Mouse (Mus musculus) hindbrain, embryonic 15.5 days (tissue): ENCODE measurements around the gene Angptl3. TPM values are rescaled to one million over a fixed set of nuclear protein-coding genes. Genes with fewer than 3 reads are reported as not detected.

ENCODE experiments used
- ATAC-seq: fragments of 200-750 bp; cut with Nextera tagmentation; 2 replicates; pipeline ENCODE4 v1.8.0; 2017; ENCODE audit warnings: low read depth, moderate number of reproducible peaks, moderate TSS enrichment; ENCODE audit not compliant: low FRiP score
- H3K27ac ChIP-seq: fragments of 300-500 bp; sonication (generic); replicated peaks from 2 replicates; pipeline ENCODE4 v1.5.1; 2015; ENCODE audit warnings: mild to moderate bottlenecking, inconsistent platforms
- H3K27me3 ChIP-seq: fragments of 300-500 bp; sonication (generic); 2 replicates; pipeline ENCODE4 v1.6.1; 2015; ENCODE audit warnings: control low read depth, inconsistent platforms
- H3K36me3 ChIP-seq: fragments of 300-500 bp; sonication (generic); 2 replicates; pipeline ENCODE4 v1.6.1; 2015; ENCODE audit warnings: control low read depth, inconsistent platforms
- H3K4me1 ChIP-seq: fragments of 300-500 bp; sonication (generic); replicated peaks from 2 replicates; pipeline ENCODE4 v1.6.1; 2015; ENCODE audit warnings: control low read depth, inconsistent platforms
- H3K4me2 ChIP-seq: fragments of 300-500 bp; sonication (generic); 2 replicates; pipeline ENCODE4 v1.6.1; 2015; ENCODE audit warnings: moderate library complexity, mild to moderate bottlenecking, inconsistent platforms
- H3K4me3 ChIP-seq: fragments of 300-500 bp; sonication (generic); 2 replicates; pipeline ENCODE4 v1.5.1; 2015; ENCODE audit warnings: mild to moderate bottlenecking, inconsistent platforms
- H3K9ac ChIP-seq: fragments of 300-500 bp; sonication (generic); 2 replicates; pipeline ENCODE4 v1.6.1; 2015; ENCODE audit warnings: inconsistent platforms
- H3K9me3 ChIP-seq: fragments of 300-500 bp; sonication (generic); 2 replicates; pipeline ENCODE4 v1.6.1; 2016; ENCODE audit warnings: control low read depth, inconsistent platforms
- WGBS: fragments of 180-500 bp; shearing (Covaris S2); methylation state at CpG from one replicate; pipeline ENCODE4 v1.1.7; 2015; 5-methylcytosine and 5-hydroxymethylcytosine counted together
- polyA plus RNA-seq: library from polyadenylated mRNA; unstranded; fragments of >200 nt; fragmentation: Nextera tagmentation; extraction: Ambion mirVana; gene quantifications from 2 replicates; pipeline ENCODE4 v1.2.1, GENCODE M21; 2015

Gene Angptl3
- polyA plus RNA-seq, 1 experiment from 2014 or later, result 1.2 TPM

DNA sequence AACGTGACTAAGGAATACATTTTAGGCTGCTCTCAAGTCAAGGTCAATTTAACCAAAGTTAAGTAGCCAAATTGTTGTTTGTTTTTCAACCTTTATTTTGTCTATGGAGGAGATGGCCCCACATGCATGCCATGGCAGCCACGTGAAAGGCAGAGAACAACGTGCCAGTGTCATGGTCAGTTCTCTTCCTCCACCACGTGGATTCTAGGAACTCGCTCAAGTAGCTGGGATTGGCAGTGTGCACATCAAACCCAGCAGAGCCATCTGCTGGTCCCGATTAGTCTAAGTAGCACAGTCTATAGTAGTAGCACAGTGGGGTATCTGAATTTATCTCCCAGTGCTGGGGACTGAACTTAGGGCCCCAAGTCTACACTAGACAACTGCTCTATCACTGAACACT, 38.1 kb downstream of the Angptl3 start:
- Histone ChIP-seq H3K36me3 (peaks cover 47% of the 10 kb centered on the region), H3K27me3 (no peaks in the 10 kb centered on the region), H3K4me3 (no peak overlapping the region), H3K4me2 (no peak overlapping the region), H3K4me1 (no peaks in the 10 kb centered on the region), H3K9me3 (no peaks in the 10 kb centered on the region), H3K27ac (no peak overlapping the region), H3K9ac (no peak overlapping the region)
- 84% methylated on average over 6 of the region's 6 CpGs for WGBS
- ATAC-seq, result no peak

DNA sequence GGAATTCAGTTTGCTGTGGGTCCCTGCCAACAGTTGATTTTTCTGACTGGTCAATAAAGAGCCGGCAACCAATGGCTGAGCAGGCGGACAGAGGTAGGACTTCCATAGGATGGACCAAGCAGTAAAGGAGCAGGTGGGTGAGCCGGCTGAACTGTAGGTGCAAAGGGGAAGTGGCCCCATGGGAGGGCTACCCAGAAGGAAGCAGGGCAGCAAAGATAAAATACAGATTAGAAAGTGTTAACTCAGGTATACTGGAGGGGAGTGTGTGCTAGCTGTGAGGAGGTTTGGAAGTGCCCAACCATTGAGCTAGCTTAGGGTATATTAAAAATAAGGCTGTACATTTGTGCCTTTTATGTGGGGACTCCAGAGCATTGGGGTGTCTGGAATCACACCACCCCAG, 47.3 kb downstream of the Angptl3 start:
- Histone ChIP-seq H3K9me3 (no peaks in the 10 kb centered on the region), H3K4me3 (no peak overlapping the region), H3K4me2 (no peak overlapping the region), H3K36me3 (peaks cover 52% of the 10 kb centered on the region), H3K27me3 (no peaks in the 10 kb centered on the region), H3K9ac (no peak overlapping the region), H3K27ac (no peak overlapping the region), H3K4me1 (no peaks in the 10 kb centered on the region)
- 87% methylated on average over 3 of the region's 3 CpGs for WGBS
- no peak for ATAC-seq

DNA sequence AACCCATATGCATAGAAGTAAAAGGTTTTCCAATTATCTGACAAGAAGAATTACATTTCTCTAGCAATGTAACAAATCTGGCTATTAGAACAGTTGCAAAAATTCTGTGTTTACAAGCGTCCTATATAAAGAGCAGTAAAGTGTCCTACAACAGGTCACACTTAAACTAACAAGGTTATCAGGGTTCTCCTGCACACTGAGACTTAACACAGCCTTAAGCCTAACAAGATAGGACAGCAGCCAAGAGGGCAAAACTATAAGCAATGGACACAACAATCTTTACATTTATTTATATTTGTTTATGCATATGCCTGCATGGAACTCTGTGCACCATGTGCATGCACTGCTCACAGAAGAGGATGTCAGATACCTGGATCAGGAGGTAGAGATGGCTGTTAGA, 50.4 kb downstream of the Angptl3 start:
- Histone ChIP-seq H3K4me2 (no peak overlapping the region), H3K27me3 (no peaks in the 10 kb centered on the region), H3K36me3 (peaks cover 41% of the 10 kb centered on the region), H3K4me1 (no peaks in the 10 kb centered on the region), H3K4me3 (no peak overlapping the region), H3K9ac (no peak overlapping the region), H3K27ac (no peak overlapping the region), H3K9me3 (no peaks in the 10 kb centered on the region)
- ATAC-seq, result no peak
- 95% methylated on average over 1 of the region's 1 CpGs for WGBS

GRCm38 (mm10) chr4:99083862-99084261, 53.1 kb downstream of the Angptl3 start:
- WGBS, result 82% methylated on average over 3 of the region's 3 CpGs
- no peak overlapping the region for H3K4me3 ChIP-seq
- no peaks in the 10 kb centered on the region for H3K27me3 ChIP-seq
- H3K4me1 ChIP-seq, result no peaks in the 10 kb centered on the region
- peaks cover 33% of the 10 kb centered on the region for H3K36me3 ChIP-seq
- no peaks in the 10 kb centered on the region for H3K9me3 ChIP-seq
- H3K27ac ChIP-seq, result no peak overlapping the region
- no peak overlapping the region for H3K9ac ChIP-seq
- no peak for ATAC-seq
- H3K4me2 ChIP-seq, result no peak overlapping the region

- H3K9me3 ChIP-seq, result no peaks in the 10 kb centered on the region
- ATAC-seq, result no peak
- 95% methylated on average over 17 of the region's 17 CpGs for WGBS
Observed at GRCm38 (mm10) chr4:99087760-99088485, 57.2 kb downstream of the Angptl3 start.

GRCm38 (mm10) chr4:99091151-99091701, 60.5 kb downstream of the Angptl3 start:
- Histone ChIP-seq H3K36me3 (peaks cover 16% of the 10 kb centered on the region), H3K4me2 (no peak overlapping the region), H3K4me3 (no peak overlapping the region), H3K4me1 (peaks cover 5% of the 10 kb centered on the region), H3K9ac (no peak overlapping the region), H3K27ac (no peak overlapping the region), H3K27me3 (no peaks in the 10 kb centered on the region), H3K9me3 (no peaks in the 10 kb centered on the region)
- ATAC-seq, result no peak
- 62% methylated on average over 3 of the region's 3 CpGs for WGBS

More at GRCm38 (mm10) chr4:99087760-99088485, 57.2 kb downstream of the Angptl3 start:
- no peak overlapping the region for H3K4me3 ChIP-seq
- H3K4me1 ChIP-seq, result peaks cover 5% of the 10 kb centered on the region; the same call in 1 of the 2 replicates
- no peak overlapping the region for H3K9ac ChIP-seq
- H3K36me3 ChIP-seq, result peaks cover 23% of the 10 kb centered on the region
- H3K4me2 ChIP-seq, result no peak overlapping the region
- no peak overlapping the region for H3K27ac ChIP-seq
- H3K27me3 ChIP-seq, result no peaks in the 10 kb centered on the region

- peaks cover 16% of the 10 kb centered on the region for H3K36me3 ChIP-seq
- H3K4me3 ChIP-seq, result no peak overlapping the region
- ATAC-seq, result no peak
- no peak overlapping the region for H3K27ac ChIP-seq
- H3K9ac ChIP-seq, result no peak overlapping the region
- peaks cover 5% of the 10 kb centered on the region for H3K4me1 ChIP-seq
- WGBS, result 93% methylated on average over 3 of the region's 3 CpGs
- H3K27me3 ChIP-seq, result no peaks in the 10 kb centered on the region
- H3K4me2 ChIP-seq, result no peak overlapping the region
- no peaks in the 10 kb centered on the region for H3K9me3 ChIP-seq
Observed at GRCm38 (mm10) chr4:99091777-99092176, 61.0 kb downstream of the Angptl3 start.

Other genes with a start within 250 kb of the Angptl3 start
- gene Kank4, start 213.4 kb upstream of the Angptl3 start, polyA plus RNA-seq, result 0.64 and 0.69 TPM in 2 replicates
- gene I0C0044D17Rik, start 207.1 kb upstream of the Angptl3 start, polyA plus RNA-seq, result not detected in 2 replicates
- 33.2 and 40.3 TPM in 2 replicates for gene Usp1, start 107.1 kb upstream of the Angptl3 start, polyA plus RNA-seq
- gene Dock7, start 90.0 kb downstream of the Angptl3 start, polyA plus RNA-seq, result 58.1 and 59.1 TPM in 2 replicates
- 17.3 and 18.6 TPM in 2 replicates for gene Atg4c, start 163.0 kb downstream of the Angptl3 start, polyA plus RNA-seq